Mouse (Mus musculus) gastrocnemius, postnatal 14 days (tissue): ENCODE data around the gene Nfasc. TPM values are rescaled to one million over a fixed set of nuclear protein-coding genes. Genes with fewer than 3 reads are reported as not detected.
A peak's percentile ranks its signal among the peaks of the same experiment; 100 is the strongest.

Experiments used
- DNase-seq: peaks from one replicate; pipeline ENCODE4 v3.0.0; 2021; ENCODE audit warnings: mixed read lengths
- intact Hi-C: fragments of 180-260 bp; cut with DNase I; formaldehyde crosslinking; loops from one replicate; pipeline ENCODE4 v1.15.1; 2025; ENCODE audit warnings: low total_unique reads
- total RNA-seq, 2 experiments: library from RNA; stranded (reverse); gene quantifications; 2 replicates each; pipeline ENCODE4 v1.2.3; 2021

The Nfasc gene
- total RNA-seq, 2 experiments from 2014 or later: 0.64 to 2.4 TPM

GRCm38 (mm10) chr1:132525832-132526231, 215.8 kb downstream of the Nfasc start:
- DNase-seq: no peak
- intact Hi-C loops: loop anchor here (10.0 kb wide), 1 partner anchor 179 kb away; no protein-coding TSS in a partner anchor

GRCm38 (mm10) chr1:132523920-132524319, 217.7 kb downstream of the Nfasc start:
- DNase-seq: no peak
- intact Hi-C loops: loop anchor here (2.0 to 10.0 kb wide), 2 partner anchors 71 to 181 kb away; no protein-coding TSS in a partner anchor

- no peak for DNase-seq
- intact Hi-C loops: loop anchor here (2.0 to 10.0 kb wide), 2 partner anchors 72 to 182 kb away; no protein-coding TSS in a partner anchor
Observed at GRCm38 (mm10) chr1:132523048-132523447, 218.5 kb downstream of the Nfasc start.

GRCm38 (mm10) chr1:132520764-132521163, 220.8 kb downstream of the Nfasc start:
- intact Hi-C loops: loop anchor here (10.0 kb wide), 1 partner anchor 184 kb away; no protein-coding TSS in a partner anchor
- peak; percentile 74 for DNase-seq

- intact Hi-C loops: loop anchor here (10.0 kb wide), 2 partner anchors 185 to 455 kb away; no protein-coding TSS in a partner anchor
- no peak for DNase-seq
Observed at GRCm38 (mm10) chr1:132519734-132520133, 221.9 kb downstream of the Nfasc start.

- intact Hi-C loops: loop anchor here (10.0 kb wide), 1 partner anchor 456 kb away; no protein-coding TSS in a partner anchor
- no peak for DNase-seq
Observed at GRCm38 (mm10) chr1:132518621-132519020, 223.0 kb downstream of the Nfasc start.

GRCm38 (mm10) chr1:132516776-132517175, 224.8 kb downstream of the Nfasc start:
- DNase-seq: no peak
- intact Hi-C loops: loop anchor here (10.0 kb wide), 1 partner anchor 458 kb away; no protein-coding TSS in a partner anchor

- no peak for DNase-seq
- intact Hi-C loops: loop anchor here (10.0 kb wide), 1 partner anchor 459 kb away; no protein-coding TSS in a partner anchor
Observed at GRCm38 (mm10) chr1:132515339-132515738, 226.3 kb downstream of the Nfasc start.

Other genes with a start within 250 kb of the Nfasc start
- gene Tmem81, start 235.6 kb downstream of the Nfasc start, total RNA-seq: 1 to 10 TPM in 1 of 2 experiments, under 1 TPM in 1; 0.84 to 1.0 TPM
- under 1 TPM; 0.04 to 0.18 TPM for gene Cntn2, start 198.5 kb downstream of the Nfasc start, total RNA-seq
- gene Lrrn2, start 138.5 kb upstream of the Nfasc start, total RNA-seq: 1 to 10 TPM; 1.6 to 3.1 TPM